Mouse (Mus musculus): ENCODE results near the gene Micall2. TPM values are rescaled to one million over a fixed set of nuclear protein-coding genes. Genes with fewer than 3 reads are reported as not detected.
"Not testable (repeated sequence)": the region's sequence is repeated elsewhere in the genome, so short reads cannot be mapped to it uniquely, and the experiment has no call there.

Micall2 gene
- total RNA-seq (2021), result under 1 TPM; 0.30 to 0.57 TPM
- long read RNA-seq, experiment 1, result 0 reads
- long read RNA-seq, experiment 2, partial matches to known transcripts, result 1 of 1 reads
- long read RNA-seq, experiment 2, other reads (novel, unspliced or antisense), result 0 of 1 reads

DNA sequence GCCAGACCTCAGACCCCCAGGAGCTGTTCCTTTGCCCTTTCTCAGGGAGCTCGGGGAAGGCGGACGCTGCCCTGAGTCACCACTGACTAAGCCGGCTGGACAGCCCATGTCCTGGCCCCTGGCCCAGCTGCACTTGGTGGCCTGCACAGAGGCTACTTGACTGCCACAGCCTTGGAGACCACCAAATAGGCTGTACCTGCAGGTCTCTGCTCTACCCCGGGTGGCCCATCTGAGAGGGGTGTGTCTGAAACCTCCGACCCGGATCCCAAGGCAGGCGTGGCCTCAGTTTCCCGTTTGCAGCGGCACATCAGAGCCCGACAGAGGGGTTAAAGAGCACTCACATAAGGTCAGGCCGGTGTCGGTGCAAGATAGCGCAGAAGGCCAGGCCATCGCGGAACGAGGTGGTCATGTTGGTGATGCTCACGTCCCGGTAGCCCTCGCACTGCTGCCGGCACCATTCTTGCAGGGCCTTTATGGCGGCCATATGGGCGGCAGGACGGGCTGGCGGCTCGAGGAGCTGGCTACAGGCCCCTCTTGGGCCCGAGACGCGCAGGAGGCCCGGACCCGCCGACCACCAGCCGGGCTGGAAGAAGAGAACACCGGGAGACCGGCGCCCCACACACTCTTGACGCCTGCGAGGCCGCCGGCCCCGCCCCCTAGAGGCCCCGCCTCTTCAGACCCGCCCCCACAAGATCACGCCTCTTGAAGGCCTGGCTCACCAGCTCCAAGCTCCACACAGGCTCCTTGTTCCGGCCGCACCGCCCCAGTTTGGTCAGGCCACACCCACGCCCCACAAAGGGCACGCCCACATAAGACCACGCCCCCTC is at the start of gene Micall2:
TSS of gene Micall2 (minus strand) at position 660 of the 827 bp plus-strand sequence.
- DNase-seq (ENCODE audit: low spot score), result peak; percentile 96

DNA sequence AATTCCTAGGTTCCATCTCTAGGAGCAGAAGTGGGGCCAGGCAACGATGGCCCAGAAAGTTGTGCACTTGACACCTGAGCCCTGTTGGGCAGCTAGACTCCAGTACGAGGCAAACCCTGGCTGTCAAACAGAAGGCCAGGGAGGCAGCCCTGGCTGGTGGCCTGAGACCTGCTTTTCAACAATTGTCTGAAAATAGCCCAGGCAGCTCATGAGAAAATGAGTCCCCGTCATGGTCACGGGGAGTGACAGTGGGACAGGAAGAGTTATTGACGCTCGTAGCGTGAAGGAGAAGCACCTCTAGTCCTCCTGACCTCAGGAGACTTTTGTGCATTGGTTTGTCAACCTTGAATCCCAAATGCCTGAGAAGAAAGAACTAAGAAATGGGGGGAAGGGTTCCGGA is 45.3 kb upstream of the Micall2 start:
- peak; percentile 59 for DNase-seq (ENCODE audit: low spot score)

DNA sequence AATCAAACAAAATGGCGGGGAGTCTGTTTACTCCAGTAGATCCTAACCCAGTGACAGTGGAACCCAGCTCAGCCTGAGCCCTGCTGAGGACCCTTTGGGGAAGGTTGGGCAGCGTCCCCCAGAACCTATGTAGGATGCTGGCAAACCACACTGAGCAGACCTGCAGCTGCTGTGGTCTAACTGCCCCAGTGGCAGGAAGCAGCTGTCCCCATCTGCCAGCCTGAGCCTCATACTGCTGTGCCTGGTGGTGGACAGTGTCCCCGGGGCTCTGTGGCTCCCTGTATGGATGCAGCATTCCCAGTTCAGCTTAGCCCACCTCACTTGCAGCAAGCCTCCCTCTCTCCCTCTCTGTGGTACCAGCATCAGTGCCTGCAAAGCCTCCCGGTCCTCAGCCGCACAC is 40.8 kb upstream of the Micall2 start:
- no peak for DNase-seq (ENCODE audit: low spot score)

DNA sequence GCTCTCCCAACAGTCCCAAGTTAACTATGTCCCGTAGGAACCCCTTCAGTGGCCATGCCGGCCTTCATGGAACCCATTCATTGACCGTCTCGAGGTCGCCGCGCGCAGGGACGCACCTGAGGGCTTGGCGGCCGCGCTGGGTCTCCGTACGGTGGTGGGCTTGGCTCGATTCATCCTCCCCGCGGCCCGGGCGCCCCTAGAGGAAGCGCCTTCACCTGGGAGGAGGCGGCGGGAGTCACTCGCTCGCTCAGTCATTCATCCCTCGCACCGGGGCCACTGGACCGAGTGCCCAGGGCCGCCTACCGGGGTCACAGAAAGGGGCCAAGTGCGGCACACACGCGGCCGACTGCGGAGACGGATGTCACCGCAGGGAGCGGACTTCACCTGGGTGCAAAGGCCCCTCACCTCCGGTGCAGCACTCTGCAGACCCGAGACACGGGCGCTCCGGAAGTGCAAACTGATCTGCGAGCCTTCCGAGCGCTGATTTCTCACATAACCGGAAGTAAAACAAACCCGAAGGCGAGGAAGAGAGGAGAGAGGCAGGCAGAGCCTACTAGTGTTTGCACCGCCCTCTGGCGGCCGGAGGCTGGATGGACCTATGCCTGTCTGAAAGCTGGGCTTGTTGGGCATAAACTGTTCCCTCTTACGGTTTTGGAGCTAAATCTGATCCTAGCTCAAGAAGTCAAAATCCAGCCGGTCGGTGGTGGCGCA is 39.2 kb upstream of the Micall2 start, which contains the start of gene Ints1:
TSS of gene Ints1 (minus strand) at position 459 of the 711 bp plus-strand sequence.
- DNase-seq (ENCODE audit: low spot score), result peak; percentile 95

DNA sequence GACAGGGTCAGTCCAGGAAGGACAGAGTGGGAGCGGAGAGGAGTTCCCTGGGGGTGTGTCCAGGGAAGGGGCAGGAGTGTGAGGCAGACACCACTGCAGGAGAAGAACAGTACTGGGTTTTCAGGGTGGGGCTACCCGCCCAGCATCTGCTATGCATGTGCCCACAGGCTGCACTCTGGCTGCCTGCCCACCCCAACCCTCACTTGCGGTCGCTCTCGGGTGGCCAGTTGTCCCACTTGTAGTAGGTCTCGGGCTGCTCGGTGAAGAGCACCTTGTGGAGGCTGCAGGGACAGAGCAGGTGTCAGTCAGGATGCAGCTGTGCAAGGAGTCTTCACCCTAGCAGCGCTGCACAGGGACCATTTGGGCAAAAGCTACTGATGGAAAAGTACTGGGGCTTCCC is 32.1 kb upstream of the Micall2 start:
- no peak for DNase-seq (ENCODE audit: low spot score)

DNA sequence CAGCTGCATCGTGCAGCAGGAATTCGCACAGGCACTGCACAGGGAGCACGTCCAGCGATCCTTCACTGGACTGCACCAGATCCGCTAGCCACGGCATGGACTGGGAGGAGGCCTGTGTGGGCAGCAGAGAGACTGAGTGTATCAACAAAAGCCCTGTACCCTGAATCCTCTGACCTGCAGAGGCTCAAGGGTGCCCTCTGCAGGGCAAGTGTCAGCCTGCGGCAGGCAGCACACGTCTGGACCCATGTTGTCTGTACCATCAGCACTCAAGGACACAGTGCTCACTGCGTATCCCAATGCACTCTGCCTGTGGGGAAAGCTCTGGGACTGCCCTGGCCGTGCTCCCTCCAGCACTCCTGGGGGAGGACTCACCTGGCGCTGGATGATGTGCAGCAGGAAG is 28.2 kb upstream of the Micall2 start:
- DNase-seq (ENCODE audit: low spot score), result no peak

DNA sequence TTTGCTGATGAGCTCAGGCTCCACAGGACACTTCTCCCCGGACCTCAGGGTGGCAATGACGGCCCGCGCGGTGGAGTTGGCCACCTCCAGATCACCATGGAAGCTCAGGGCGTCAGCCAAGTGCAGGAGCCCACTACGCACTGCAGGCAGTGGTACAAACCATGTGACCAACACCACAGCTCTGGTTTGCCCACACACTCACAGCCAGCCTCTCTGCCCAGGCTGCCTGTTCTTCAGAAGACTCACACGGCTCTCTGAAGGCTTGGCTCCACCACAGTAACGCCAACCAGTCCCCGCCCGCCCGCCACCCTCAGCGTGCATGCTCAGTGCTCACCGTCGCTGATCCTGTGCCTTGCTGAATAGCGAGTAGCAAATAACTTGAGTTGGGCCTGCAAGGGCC is 22.0 kb upstream of the Micall2 start:
- no peak for DNase-seq (ENCODE audit: low spot score)

DNA sequence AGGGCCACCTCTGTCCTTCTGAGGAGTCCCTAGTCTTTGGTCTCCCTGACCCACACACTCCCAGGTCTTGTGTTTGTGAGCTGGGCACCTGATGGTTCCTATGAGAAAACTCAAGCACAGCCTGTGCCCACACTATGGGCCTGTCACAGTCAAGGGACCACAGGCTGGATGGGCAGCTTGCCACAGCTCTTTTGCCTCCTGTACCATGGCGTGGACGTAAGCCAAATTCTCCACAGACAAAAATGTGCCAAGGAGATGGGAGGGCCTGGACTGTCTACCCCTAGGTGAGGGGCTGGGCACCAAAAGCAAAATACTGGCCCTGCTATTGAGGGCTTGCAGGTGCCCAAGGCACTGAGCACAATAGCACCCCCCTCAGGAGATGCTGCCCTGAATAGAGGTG is 20.4 kb upstream of the Micall2 start:
- DNase-seq (ENCODE audit: low spot score), result no peak

DNA sequence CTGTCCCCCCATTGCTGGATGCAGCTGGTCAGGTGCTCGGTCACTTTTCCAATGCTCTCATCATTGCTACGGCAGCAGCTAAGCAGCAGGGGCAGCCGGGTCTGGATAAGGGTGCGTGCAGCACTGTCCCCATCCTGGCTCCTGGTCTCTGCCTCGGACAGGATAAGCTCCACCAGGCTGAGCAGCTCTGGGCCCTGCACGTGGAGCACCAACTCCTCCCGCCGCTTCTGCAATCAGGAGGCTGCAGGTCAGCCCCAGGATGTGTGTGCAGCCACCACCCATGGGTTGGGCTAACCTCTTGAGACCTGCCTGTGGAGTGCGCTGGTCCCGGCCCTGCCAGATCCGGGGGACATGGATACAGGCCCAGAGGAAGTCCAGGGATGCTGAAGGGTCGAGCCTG is 20.0 kb upstream of the Micall2 start:
- no peak for DNase-seq (ENCODE audit: low spot score)

DNA sequence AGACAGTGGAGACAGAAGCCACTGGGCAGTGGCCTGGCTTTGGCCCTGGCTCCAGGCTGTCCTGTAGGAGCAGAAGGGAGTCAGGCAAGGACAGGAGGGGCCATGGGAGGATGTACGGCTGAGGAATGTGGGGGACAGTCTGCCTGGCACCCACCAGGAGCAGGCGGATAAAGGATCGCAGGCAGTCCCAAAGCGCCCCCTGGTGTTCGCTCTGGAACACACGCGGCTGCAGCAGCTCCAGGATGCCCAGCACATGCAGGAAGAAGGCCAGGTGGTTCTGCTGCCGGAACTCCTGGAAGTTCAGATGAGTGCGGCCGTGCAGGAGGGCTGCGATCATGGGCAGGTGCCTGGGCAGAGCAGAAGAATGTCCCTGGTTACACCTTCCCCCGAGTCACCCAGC is 18.6 kb upstream of the Micall2 start:
- peak; percentile 41 for DNase-seq (ENCODE audit: low spot score)

DNA sequence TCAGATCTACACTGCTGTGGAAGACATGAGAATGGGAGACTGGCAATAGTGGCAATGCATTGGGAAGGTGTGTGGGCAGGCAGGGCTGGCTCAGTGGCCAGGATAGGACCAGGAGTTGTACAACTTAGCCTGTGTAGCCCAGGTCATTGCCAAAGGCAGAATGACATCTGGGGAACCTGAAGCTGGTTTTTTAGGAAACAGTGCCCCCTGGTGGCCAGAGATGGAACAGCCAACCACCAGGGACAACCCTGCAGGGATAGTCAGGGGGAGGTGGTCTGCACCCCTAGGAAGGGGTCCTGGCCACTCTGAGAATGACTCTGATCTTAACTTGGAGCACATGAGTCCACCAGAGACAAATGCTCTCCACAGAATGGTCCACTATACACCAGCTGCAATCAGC is 14.4 kb upstream of the Micall2 start:
- peak; percentile 76 for DNase-seq (ENCODE audit: low spot score)

DNA sequence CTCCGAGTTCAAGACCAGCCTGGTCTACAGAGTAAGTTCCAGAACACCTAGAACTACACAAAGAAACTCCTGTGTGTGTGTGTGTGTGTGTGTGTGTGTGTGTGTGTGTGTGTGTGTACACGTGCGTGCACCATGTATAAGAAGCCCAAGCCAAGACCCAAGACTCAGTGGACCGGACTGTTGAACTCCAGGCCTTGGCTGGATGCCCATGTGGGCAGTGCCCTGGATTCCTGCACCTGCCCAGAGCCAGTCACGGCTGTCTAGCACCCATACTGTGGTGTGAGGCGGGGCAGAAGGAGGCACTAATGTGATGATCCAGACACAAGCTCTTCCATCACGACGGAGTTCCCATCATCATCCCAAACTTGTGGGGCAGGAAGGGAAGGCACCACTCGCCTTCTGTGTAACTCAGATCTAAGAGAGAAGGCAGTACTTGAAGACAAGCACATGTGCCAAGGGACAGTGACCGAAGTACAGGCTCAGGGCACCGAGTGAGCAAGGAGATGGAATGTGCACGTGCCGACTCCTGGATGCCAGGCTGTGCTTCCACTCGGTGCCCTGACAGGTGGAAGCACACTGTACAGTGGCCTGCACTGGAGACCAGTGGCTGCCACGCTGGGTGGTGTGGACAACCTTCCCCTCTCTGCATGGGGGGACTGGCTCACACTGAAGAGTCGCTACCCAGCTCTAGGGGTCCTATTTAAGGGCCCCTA is 13.4 kb upstream of the Micall2 start:
- DNase-seq (ENCODE audit: low spot score), result no peak

DNA sequence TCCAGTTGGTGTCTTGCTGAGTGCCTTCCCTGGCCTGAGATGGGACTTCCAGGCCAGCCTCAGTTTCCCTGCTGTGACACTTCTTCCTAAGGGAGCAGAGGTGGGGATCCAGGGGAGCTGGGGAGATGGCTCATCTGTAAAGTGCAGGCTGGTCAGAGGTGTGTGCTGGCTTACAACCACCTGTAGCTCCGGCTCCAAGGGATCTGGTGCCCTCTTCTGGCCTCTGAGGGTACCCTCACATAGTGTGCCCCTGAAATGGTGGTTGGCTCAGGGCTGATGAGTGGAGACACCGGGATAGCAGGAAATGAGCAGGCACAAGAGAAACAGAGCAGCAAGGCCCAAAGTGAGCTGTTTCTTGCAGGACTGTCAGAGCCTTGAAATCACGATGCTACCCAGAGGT is 9.6 kb upstream of the Micall2 start:
- DNase-seq (ENCODE audit: low spot score), result peak; percentile 27

DNA sequence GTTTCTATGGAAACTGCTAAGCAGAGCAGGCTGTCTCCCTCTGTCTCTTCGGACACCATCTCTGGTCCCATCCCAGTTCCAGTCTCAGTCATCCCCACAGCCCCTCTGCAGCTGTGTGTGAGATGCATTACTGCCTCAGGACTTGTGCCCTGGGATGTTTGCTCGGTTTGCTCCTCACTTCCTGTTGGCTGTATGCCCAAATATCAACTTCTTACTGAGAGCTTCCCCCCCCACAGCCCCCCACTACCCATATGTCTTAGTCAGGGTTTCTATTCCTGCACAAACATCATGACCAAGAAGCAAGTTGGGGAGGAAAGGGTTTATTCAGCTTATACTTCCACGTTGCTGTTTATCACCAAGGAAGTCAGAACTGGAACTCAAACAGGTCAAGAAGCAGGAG is 6.5 kb upstream of the Micall2 start:
- not testable (repeated sequence) for DNase-seq (ENCODE audit: low spot score)

DNA sequence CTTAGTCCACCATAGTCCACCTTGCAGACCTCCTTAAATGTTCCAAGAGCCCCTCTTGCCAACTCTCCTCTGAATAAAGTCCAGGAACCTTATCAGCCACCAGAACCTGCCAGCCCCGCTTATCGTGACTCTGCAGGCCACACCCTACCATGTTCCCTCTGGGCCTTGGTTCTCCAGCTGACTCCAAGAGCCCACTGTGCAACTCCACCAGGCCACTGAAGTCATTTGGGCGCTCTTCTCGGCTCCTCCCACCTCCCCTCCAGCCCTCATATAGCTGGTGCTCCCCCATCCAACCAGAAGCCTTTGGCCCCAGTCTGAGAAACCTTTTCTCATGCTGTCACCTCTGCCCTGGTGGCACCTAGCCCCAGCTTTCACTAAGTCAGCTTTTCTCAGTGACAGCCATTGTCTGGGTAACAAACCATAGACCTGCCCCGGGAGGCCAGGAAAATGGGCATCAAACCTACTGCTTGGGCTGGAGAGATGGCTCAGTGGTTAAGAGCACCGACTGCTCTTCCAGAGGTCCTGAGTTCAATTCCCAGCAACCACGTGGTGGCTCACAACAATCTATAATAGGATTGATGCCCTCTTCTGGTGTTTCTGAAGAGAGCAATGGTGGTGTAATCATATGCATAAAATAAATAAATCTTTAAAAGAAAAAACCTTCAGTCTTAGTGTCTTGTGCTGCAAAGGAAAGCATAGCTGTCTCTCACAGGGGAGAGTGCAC is 2.6 kb upstream of the Micall2 start:
- DNase-seq (ENCODE audit: low spot score), result no peak

DNA sequence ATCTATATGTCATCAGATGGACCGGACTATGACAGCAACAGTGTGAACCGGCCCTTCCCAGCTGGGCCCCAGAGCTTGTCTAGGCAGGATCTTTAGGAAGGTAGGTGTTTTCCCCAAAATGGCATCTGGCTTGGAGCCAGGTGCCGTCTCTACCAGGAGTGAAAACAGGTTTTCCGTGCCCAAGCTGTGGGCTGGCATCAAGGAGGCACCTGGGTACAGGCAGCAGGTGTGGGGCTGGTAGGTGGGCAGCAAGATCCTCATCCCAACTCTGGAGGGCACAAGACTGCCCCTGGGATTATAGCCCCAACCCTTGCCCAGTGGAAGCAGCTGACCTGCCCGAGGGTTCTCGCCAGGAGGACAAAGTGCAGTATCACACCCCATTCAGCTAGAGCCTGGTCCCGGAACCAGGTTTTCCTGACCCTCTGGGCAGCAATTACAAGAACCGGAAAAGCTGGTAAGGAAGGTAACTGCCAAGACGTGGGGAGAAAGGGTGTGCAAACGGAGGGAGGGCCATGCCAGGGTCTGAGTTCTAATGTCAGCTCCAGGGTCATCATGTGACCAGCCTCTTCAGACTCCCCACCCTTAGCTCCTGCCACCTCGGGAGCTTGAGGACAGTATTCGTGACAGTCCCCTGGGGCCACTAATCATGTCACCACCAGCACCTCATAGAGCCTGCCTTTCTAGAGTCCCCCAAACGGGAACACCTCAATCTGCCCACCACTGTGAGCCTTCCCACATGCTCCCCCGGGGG is 1.9 kb upstream of the Micall2 start:
- DNase-seq (ENCODE audit: low spot score), result no peak

DNA sequence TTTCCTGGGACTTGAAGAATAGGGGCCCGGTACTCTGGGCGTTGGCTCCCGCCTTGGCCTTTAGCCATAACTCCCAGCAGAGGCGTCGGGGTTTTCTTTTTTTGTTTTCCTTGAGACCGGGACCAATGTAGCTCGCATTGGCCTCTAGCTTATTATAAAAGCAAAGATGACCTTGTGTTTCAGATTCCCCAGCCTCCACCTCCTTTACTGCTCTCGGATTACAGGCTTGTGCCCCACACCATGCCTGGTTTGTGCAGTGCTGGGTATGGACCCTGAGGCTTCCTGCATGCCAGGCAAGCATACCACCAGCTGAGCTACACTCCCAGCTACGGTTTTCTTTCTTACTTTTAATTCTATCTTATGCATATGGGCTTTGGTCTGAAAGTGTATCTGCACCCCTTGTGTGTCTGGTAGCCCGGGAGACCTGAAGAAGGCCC is 386 bp upstream of the Micall2 start:
- DNase-seq (ENCODE audit: low spot score), result no peak

DNA sequence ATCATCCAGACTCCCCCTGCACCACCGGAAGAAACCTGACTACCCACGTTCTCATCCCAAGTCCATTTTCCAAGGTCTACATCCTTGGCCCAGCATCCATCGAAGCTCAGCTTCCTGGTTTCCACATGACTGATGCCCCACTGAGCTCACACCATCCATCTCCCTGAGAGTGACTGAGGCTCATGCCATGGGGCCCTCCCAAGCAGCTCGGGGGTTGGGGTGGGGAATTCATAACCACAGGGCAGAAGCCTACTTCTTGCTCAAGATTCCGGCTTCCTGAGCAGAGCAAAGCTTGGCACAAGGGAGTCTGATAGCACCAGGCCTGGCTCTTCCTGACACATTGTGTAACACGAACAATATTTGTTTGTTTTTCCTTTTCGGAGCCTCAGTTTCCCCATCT is 1.4 kb downstream of the Micall2 start:
- no peak for DNase-seq (ENCODE audit: low spot score)

DNA sequence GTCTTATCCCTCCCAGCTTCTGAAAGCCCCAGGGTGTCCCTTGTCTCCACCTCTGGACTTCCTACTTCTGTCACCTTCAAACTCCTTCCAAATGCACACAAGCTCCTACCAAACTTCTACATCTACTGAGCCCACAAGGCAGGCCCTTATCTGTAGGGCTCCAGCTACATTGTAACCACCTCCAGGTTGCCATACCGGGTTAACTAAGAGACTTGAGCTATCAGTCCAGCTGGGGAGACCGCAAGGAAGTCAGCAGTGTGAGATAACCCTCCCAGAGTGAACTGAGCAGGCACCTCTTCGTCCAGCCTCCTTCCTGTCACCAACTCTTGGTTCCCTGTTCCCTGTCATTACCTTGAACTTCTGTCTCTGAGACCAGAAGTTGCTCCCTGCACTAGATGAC is 2.1 kb downstream of the Micall2 start:
- no peak for DNase-seq (ENCODE audit: low spot score)

DNA sequence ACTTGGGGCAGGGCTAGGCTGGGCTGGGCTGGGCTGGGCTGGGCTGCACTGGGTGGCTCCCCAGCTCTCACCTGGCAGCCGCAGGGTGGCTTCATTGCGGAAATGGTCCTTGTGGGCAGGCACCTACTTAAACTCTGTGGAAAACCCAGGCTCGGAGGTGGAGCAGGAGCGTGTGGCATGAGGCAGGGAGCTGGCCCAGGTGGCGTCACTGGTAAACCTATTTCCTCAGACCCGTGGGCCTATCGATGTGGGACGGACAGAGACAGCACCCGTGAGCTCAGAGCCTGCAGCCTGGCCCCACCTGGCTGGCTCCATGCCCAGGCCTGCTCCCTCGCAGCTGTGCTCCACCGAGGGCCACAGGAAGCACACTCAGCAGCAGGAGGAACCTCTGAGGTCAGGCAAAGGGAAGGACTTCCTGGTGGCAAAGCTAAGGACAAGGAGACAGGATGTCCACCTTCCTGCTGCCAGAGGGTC is 3.5 kb downstream of the Micall2 start:
- DNase-seq (ENCODE audit: low spot score), result no peak
